Mouse (Mus musculus) CH12.LX (cell line): Measurements from ENCODE around the gene Mkks. TPM values are rescaled to one million over a fixed set of nuclear protein-coding genes. Genes with fewer than 3 reads are reported as not detected.

ENCODE experiments used
- DNase-seq: peaks from one replicate; pipeline ENCODE4 v3.0.0-alpha.2; 2013; ENCODE audit errors: extremely low read depth
- H3K27ac ChIP-seq: 2 replicates; pipeline ENCODE4 v1.5.1; 2012; ENCODE audit warnings: low read depth, mild to moderate bottlenecking, control low read depth, moderate library complexity; ENCODE audit not compliant: insufficient read depth
- H3K27me3 ChIP-seq: replicated peaks from 2 replicates; pipeline ENCODE3; 2012; ENCODE audit warnings: inconsistent platforms
- H3K36me3 ChIP-seq, 2 experiments: replicated peaks in 1 of 2; 2 replicates each; pipeline versions ENCODE3 to v1.6.1; 2012; ENCODE audit warnings: inconsistent platforms in 1 of 2, low read length in 1 of 2, mild to moderate bottlenecking in 1 of 2, mixed read lengths in 1 of 2, moderate library complexity in 1 of 2; ENCODE audit not compliant: control insufficient read depth in 1 of 2, insufficient read depth in 1 of 2
- H3K4me1 ChIP-seq, 2 experiments: 2 replicates each; pipeline ENCODE4 v1.6.1; 2012; ENCODE audit warnings: inconsistent platforms in 1 of 2, moderate library complexity in 1 of 2; ENCODE audit not compliant: insufficient read depth in 2 of 2, control insufficient read depth in 1 of 2
- H3K4me2 ChIP-seq: 2 replicates; pipeline ENCODE4 v1.6.1; 2012; ENCODE audit warnings: low read depth, mild to moderate bottlenecking, control low read depth; ENCODE audit not compliant: poor library complexity, insufficient read depth, severe bottlenecking
- H3K4me3 ChIP-seq, 3 experiments: fragments of 150-350 bp in 1 of 3; sonication (generic) in 1 of 3; replicated peaks in 1 of 3; 2 replicates each; pipeline versions ENCODE3 to v1.5.1; 2011 to 2012; ENCODE audit warnings: low read depth in 2 of 3, low read length in 2 of 3, mild to moderate bottlenecking in 2 of 3, moderate library complexity in 2 of 3, control low read depth in 1 of 3, improper control_type of control experiment in 1 of 3, inconsistent platforms in 1 of 3, mixed read lengths in 1 of 3; ENCODE audit not compliant: poor library complexity in 1 of 3
- H3K79me2 ChIP-seq: replicated peaks from 2 replicates; pipeline ENCODE4 v1.6.1; 2012; ENCODE audit warnings: mild to moderate bottlenecking, moderate library complexity; ENCODE audit not compliant: control insufficient read depth, poor library complexity, insufficient read depth, severe bottlenecking; ENCODE audit errors: extremely low read depth
- H3K9ac ChIP-seq: 2 replicates; pipeline ENCODE4 v1.6.1; 2012; ENCODE audit warnings: low read depth, mild to moderate bottlenecking, control low read depth, moderate library complexity; ENCODE audit not compliant: insufficient read depth
- H3K9me3 ChIP-seq: replicated peaks from 2 replicates; pipeline ENCODE3; 2012; ENCODE audit warnings: low read length, inconsistent platforms, mixed read lengths
- CHD1 ChIP-seq: IDR thresholded peaks from 2 replicates; pipeline ENCODE4 v1.6.1; 2012; ENCODE audit warnings: low read depth, low read length, improper control_type of control experiment, inconsistent platforms
- CHD2 ChIP-seq: IDR thresholded peaks from 2 replicates; pipeline ENCODE4 v1.6.1; 2011; ENCODE audit warnings: low read length, improper control_type of control experiment
- E2F4 ChIP-seq: IDR thresholded peaks from 2 replicates; pipeline ENCODE4 v1.6.1; 2011; ENCODE audit warnings: low read depth, low read length, improper control_type of control experiment; ENCODE audit not compliant: insufficient replicate concordance
- ETS1 ChIP-seq: conservative IDR thresholded peaks from 2 replicates; pipeline ENCODE4 v1.6.1; 2012; ENCODE audit warnings: low read depth, mild to moderate bottlenecking, inconsistent platforms, low read length, improper control_type of control experiment, moderate library complexity
- GABPA ChIP-seq: IDR thresholded peaks from 2 replicates; pipeline ENCODE4 v1.6.1; 2012; ENCODE audit warnings: low read depth, low read length, improper control_type of control experiment, inconsistent platforms; ENCODE audit not compliant: insufficient replicate concordance
- HCFC1 ChIP-seq: IDR thresholded peaks from 2 replicates; pipeline ENCODE4 v1.6.1; 2012; ENCODE audit warnings: low read depth, mild to moderate bottlenecking, inconsistent platforms, low read length, improper control_type of control experiment
- IRF4 ChIP-seq: IDR thresholded peaks from 2 replicates; pipeline ENCODE4 v1.6.1; 2014; ENCODE audit warnings: low read depth, mild to moderate bottlenecking, inconsistent platforms, low read length, improper control_type of control experiment
- JUN ChIP-seq: IDR thresholded peaks from 2 replicates; pipeline ENCODE4 v1.6.1; 2011; ENCODE audit warnings: low read depth, mild to moderate bottlenecking, low read length, improper control_type of control experiment, moderate library complexity; ENCODE audit not compliant: insufficient read depth
- MAX ChIP-seq: IDR thresholded peaks from 2 replicates; pipeline ENCODE4 v1.6.1; 2011; ENCODE audit warnings: low read length, improper control_type of control experiment
- MAZ ChIP-seq: IDR thresholded peaks from 2 replicates; pipeline ENCODE4 v1.6.1; 2012; ENCODE audit warnings: low read depth, mild to moderate bottlenecking, inconsistent platforms, low read length, improper control_type of control experiment, moderate library complexity
- MEF2A ChIP-seq: IDR thresholded peaks from 2 replicates; pipeline ENCODE4 v1.6.1; 2014; ENCODE audit warnings: low read depth, mild to moderate bottlenecking, inconsistent platforms, low read length, improper control_type of control experiment, borderline replicate concordance
- MXI1 ChIP-seq: IDR thresholded peaks from 2 replicates; pipeline ENCODE4 v1.6.1; 2011; ENCODE audit warnings: mild to moderate bottlenecking, low read depth, low read length, improper control_type of control experiment
- MYC ChIP-seq: IDR thresholded peaks from 2 replicates; pipeline ENCODE4 v1.6.1; 2011; ENCODE audit warnings: low read depth, mild to moderate bottlenecking, improper control_type of control experiment, low read length
- NRF1 ChIP-seq: IDR thresholded peaks from 2 replicates; pipeline ENCODE4 v1.6.1; 2014; ENCODE audit warnings: low read depth, mild to moderate bottlenecking, inconsistent platforms, low read length, improper control_type of control experiment, moderate library complexity
- PAX5 ChIP-seq: IDR thresholded peaks from 2 replicates; pipeline ENCODE4 v1.6.1; 2012; ENCODE audit warnings: low read length, inconsistent platforms, mixed read lengths
- POLR2A ChIP-seq: IDR thresholded peaks from 2 replicates; pipeline ENCODE4 v1.6.1; 2011; ENCODE audit warnings: low read depth, mild to moderate bottlenecking, improper control_type of control experiment, low read length
- RAD21 ChIP-seq: IDR thresholded peaks from 2 replicates; pipeline ENCODE4 v1.6.1; 2011; ENCODE audit warnings: low read depth, mild to moderate bottlenecking, low read length, improper control_type of control experiment, moderate library complexity
- UBTF ChIP-seq: IDR thresholded peaks from 2 replicates; pipeline ENCODE4 v1.6.1; 2012; ENCODE audit warnings: low read depth, mild to moderate bottlenecking, inconsistent platforms, low read length, improper control_type of control experiment, moderate library complexity
- USF2 ChIP-seq: conservative IDR thresholded peaks from 2 replicates; pipeline ENCODE4 v1.6.1; 2011; ENCODE audit warnings: low read depth, low read length, improper control_type of control experiment
- ZC3H11A ChIP-seq: IDR thresholded peaks from 2 replicates; pipeline ENCODE4 v1.6.1; 2012; ENCODE audit warnings: low read depth, mild to moderate bottlenecking, inconsistent platforms, low read length, improper control_type of control experiment
- ZKSCAN1 ChIP-seq: IDR thresholded peaks from 2 replicates; pipeline ENCODE4 v1.6.1; 2012; ENCODE audit warnings: low read depth, inconsistent platforms, low read length, improper control_type of control experiment, borderline replicate concordance
- ZMIZ1 ChIP-seq: IDR thresholded peaks from 2 replicates; pipeline ENCODE4 v1.6.1; 2012; ENCODE audit warnings: low read depth, mild to moderate bottlenecking, inconsistent platforms, low read length, improper control_type of control experiment
- dilution Hi-C: fragments of 300-500 bp; cut with MboI; formaldehyde crosslinking; loops from 2 replicates; pipeline ENCODE4 v1.14.3; 2020; ENCODE audit warnings: low sequenced_read_pairs; ENCODE audit not compliant: extremely low pct_unique_long_range_greater_than_20kb, extremely low pct_ligation_motif_present
- in situ Hi-C: fragments of 300-500 bp; cut with MboI; formaldehyde crosslinking; loops from 3 replicates; pipeline ENCODE4 v1.14.3; 2019; ENCODE audit warnings: low sequenced_read_pairs, low pct_ligation_motif_present, low pct_unique_long_range_greater_than_20kb, mixed read lengths
- polyA plus RNA-seq: library from polyadenylated mRNA; unstranded; fragments of >175 nt; gene quantifications from 2 replicates; pipeline ENCODE4 v1.2.1, GENCODE M21; 2012; ENCODE audit warnings: low read depth; ENCODE audit not compliant: insufficient read length
- total RNA-seq, 2 experiments: library from RNA; depleted of rRNA; stranded (reverse); fragments of 300-350 nt in 1 of 2; fragments of >200 nt in 1 of 2; gene quantifications; 2 replicates each; pipeline ENCODE4 v1.2.3; 2012 to 2014

The Mkks gene
- total and polyA plus RNA-seq, 3 experiments = 2.2 to 25.8 (median 5.8) TPM

GRCm38 (mm10) chr2:136850366-136850765 lies 40.8 kb downstream of the Mkks start:
- no peak overlapping the region for H3K27ac ChIP-seq
- TF ChIP-seq IRF4 (no peak), MEF2A (no peak), CHD1 (no peak), JUN (no peak), MAX (no peak), GABPA (no peak), MYC (no peak), UBTF (no peak), RAD21 (no peak)

GRCm38 (mm10) chr2:136837994-136838393 lies 53.2 kb downstream of the Mkks start:
- Histone ChIP-seq H3K36me3 (no peaks in the 10 kb centered on the region), H3K9ac (no peak overlapping the region), H3K9me3 (no peaks in the 10 kb centered on the region), H3K4me1 (peaks cover 0 to 3% of the 10 kb centered on the region in 2 experiments; a peak in 1 of 4 replicates), H3K79me2 (no peaks in the 10 kb centered on the region), H3K4me2 (no peak overlapping the region), H3K27me3 (no peaks in the 10 kb centered on the region), H3K27ac (no peak overlapping the region), H3K4me3 (no peak overlapping the region)
- dilution Hi-C loops = no loop called here
- in situ Hi-C loops = no loop called here
- TF ChIP-seq CHD2 (no peak), ZC3H11A (no peak), NRF1 (no peak), USF2 (no peak), MAZ (no peak), POLR2A (no peak), ZMIZ1 (no peak), MXI1 (no peak), MAX (no peak), ZKSCAN1 (no peak), E2F4 (no peak), CHD1 (no peak), MEF2A (no peak), PAX5 (no peak), ETS1 (no peak), HCFC1 (no peak)
- no peak for DNase-seq

More at GRCm38 (mm10) chr2:136850366-136850765, 40.8 kb downstream of the Mkks start:
- H3K36me3 ChIP-seq = no peaks in the 10 kb centered on the region
- H3K9ac ChIP-seq = no peak overlapping the region
- H3K9me3 ChIP-seq = no peaks in the 10 kb centered on the region
- no peaks in the 10 kb centered on the region for H3K4me1 ChIP-seq
- H3K4me3 ChIP-seq = no peak overlapping the region
- no peaks in the 10 kb centered on the region for H3K27me3 ChIP-seq
- no peak for DNase-seq
- dilution Hi-C loops = no loop called here
- no peak overlapping the region for H3K4me2 ChIP-seq
- H3K79me2 ChIP-seq = no peaks in the 10 kb centered on the region
- in situ Hi-C loops = no loop called here
